Mouse (Mus musculus): ENCODE data around the gene Rimbp2.

The Rimbp2 gene

DNA sequence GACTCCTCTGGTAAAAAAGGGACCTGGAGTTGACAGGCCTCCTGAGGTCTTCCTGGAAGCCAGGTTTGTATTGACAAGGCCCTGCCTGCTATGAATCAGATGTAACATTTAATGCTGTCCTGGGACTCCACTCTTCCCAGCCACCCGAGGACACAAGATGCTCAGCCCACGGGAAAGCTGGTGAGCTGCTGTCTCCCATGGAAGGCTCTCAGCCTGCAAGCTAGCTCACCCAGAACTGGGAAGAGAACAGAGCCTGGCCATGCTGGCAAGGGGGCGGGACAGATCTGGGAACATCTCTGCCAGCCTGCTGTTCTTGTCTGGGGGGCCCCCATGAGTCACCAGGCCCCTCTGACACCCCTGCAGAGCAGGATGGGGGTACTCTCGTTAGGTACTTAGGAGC is 111.7 kb downstream of the Rimbp2 start:
- no peak for DNase-seq

DNA sequence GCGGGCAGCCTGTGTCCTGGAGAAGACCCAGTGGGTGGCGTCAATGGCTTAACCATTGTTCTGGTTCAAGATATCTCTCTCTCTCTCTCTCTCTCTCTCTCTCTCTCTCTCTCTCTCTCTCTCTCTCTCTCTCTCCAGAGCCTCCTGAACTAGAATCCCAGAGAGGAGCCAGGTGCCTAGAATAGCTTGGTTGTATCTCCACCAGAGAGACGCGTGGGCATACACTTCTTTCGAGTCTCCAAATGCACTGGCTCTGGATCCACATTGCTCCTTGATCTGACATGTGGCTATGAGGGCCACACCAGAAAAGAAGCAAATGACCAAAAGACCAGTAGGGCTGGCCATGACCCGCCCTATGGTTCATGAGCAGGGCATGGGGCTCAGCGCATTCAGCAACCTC is 116.2 kb downstream of the Rimbp2 start:
- no peak for DNase-seq

DNA sequence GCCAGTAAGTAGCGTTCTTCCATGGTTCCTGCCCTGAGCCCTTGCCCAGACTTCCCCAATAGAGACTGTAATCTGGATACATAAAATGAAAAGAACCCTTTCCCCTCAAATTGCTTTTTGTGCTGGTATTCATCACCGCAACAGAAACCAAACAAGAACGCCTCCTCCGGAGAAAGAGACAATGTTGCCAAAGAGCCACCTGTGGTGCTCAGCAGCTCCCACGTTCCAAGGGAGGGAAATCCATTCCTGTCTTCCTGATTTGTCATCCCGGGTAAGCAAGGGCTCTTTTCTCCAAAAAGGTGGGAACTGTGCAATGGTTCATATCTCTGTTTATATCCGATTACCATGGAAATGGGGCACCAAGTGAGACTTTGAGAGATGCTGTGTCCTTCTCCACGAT is 119.2 kb downstream of the Rimbp2 start:
- DNase-seq, result no peak

DNA sequence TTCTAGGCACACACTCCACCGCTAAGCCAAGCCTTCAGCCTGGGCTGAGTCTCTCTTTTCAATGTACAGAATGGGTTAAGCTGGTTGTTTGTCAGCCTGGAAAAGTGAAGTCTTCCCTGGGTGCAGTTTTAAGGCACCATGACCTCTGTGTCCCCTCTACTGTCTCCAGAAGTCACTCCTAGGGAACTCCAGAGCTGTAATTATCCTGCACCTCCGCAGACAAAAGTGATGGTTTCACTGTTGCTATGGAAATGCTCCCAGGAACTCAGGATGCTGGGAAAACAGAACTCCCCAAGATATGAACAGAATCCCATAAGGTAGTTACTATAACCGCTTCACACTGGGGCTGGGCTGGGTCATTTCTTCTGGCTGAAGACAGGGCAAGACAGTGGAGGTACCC is 130.4 kb downstream of the Rimbp2 start:
- DNase-seq, result no peak

DNA sequence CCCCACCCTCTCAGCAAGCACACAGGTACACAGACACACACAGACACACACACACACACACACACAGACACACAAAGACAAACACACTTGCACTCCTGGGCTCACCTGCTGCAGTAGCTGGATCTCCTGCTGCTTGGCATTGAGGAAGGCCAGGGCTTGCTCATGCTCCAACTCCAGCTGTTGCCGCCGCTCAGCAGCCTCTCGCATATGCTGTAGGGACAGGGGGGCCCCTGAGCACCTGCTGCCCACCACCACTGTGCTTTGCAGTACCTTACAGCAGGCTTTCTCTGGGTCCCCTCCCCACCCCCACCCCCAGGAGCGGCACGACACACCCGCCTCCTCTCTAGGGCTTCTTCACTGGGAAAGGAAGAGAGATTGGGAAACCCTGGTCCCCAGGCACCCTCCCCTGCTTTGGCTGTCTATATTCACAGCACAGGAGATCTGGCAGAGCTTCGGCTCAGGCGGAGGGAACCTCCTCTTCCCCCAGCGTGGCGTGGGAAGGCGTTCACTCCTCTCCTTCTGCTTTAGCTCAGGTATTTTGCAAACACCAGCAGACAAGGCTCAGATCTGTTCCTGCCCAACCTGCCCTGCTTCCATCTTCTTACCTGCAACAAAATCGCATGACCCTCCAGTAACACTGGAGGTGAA is 133.5 kb downstream of the Rimbp2 start:
- no peak for DNase-seq

DNA sequence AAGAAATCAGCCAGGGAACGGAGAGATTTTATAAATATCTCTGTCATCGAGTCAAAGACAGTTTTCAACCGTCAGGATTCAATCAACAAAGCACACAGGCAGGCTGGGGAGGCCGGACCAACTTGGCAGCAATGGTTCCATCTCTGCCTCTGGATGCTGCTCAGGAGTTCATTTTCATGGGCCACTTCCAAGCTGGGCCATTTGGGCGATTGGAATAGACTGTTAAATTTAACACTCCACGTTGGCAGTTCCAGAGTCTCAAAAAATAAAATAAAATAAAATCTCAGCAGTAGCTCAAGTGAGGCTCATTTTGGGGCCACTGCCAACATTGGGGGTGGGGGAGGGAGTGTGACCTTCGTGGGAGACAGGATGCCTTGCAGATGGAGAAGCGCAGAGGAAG is 137.7 kb downstream of the Rimbp2 start:
- DNase-seq, result no peak

DNA sequence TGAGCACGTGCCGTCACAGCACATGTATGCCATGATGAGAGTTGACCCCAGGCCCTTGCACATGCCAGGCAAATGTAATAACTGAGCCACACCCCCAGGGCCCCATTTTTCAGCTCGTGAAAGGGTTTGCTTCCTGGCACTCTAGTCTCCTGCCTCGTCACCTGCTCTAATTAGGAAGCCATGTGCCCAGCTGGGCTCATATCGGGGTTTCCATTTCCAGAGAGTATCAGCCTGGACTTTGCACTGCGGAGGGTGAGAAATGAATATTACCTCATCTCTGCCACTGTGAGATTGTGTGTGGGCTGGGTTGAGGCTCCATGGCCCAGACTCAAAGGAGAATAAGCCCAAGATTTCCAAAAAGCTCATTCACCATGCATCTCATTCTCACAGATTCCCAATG is 138.2 kb downstream of the Rimbp2 start:
- DNase-seq, result no peak

DNA sequence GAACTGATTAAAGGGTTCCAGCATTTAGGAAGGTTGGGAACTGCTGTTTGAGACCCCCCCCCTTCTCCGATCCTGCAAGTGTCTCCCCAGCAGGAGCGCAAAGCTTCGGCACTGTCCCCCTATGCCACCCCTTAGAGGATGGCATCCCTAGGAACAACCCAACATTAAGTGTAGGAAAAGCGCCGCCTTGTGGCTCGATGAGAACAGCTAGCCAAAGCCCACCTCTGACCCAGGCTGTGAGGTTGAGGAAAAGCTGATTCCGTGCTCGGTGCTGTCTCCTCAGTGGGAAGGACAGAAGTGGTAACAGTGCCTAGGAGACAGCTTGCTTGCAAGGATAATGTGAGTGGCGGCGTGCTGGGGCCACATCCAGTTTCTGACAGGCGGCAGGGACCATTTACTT is 140.2 kb downstream of the Rimbp2 start:
- DNase-seq, result no peak

DNA sequence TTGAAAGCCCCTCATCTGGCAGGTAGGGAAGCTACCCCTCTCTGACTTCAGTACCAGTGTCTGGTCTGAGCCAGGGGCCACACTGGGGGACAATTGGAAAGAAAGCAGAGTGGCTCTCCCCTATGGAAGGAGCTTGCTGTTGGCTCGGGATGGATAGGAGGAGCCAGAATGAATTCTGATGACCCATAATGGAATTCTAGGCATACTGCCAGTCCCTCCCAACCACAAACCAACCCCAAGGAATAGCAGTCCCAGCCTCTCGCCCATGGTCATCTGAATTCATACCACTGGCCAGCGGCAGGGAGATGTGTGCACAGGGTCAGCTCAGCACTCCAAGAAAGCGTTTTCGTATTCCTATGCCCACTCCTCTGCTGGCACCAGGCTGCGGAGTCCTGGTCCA is 141.9 kb downstream of the Rimbp2 start:
- DNase-seq, result no peak

DNA sequence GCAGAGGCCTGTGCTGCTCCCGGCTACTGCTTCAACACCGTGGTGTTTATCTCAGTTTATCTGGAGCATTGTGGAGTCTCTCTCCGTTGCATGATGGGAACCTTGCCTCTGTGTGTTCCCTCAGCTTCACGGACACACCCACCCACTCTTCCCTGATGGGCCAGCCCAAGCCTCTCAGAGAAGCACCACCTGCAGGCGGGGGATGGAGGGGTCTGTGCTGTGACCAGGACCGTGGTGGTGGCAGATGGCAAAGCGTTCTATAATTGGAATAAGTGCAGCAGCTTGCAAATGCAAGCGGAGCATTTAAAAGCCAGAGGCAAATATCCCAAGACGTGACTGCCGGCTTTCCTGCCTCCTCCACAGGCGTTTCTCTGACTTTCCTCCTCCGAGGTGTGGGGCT is 143.3 kb downstream of the Rimbp2 start:
- no peak for DNase-seq

DNA sequence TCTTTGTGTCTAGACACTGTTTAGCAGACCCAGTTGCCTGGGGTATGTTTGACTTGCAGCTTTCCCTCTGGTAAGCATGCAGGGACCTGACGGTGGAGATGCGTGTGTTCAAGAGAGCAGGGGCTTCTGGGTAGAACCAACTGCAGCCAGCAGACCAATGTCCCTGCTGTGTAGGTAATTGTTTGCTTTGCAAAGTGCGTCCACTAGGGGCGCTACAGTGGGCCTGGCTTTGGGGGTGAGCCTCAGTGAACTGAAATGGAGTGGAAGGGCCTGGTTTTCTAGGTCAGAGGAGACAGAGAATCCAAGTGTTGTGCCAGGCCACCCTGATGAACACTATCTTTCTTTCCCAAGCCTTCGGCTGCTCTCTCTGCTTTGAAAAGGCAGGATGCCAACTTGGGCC is 143.9 kb downstream of the Rimbp2 start:
- peak; percentile 9 for DNase-seq

DNA sequence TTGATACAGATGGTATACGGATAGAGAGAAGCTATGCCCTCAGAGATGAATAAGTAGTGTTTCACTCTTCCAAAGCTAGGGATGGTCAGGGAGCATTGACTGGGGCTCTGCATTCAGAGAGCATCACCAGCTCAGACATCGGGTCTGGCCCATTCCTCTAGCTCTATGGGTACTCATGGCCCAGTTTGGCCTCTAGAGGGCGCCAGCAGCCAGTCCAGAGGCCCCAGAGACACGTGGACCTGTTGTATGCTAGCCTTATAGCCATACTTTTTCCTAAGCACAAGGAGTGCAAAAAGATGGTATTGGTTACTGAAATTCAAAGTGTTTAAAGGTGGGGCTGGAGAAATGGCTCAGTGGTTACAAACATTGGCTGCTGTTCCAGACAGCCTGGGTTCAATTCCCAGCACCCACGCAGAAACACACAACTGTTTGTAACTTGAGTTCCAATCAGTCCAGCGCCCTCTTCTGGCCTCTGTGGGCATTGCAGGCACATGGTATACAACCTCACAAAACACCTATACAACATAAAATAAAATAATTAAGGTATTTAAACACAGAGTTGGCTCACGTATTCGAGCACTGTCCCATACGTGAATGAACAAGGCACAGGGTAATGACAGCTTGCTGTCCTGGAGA is 144.6 kb downstream of the Rimbp2 start:
- peak; percentile 16 for DNase-seq

DNA sequence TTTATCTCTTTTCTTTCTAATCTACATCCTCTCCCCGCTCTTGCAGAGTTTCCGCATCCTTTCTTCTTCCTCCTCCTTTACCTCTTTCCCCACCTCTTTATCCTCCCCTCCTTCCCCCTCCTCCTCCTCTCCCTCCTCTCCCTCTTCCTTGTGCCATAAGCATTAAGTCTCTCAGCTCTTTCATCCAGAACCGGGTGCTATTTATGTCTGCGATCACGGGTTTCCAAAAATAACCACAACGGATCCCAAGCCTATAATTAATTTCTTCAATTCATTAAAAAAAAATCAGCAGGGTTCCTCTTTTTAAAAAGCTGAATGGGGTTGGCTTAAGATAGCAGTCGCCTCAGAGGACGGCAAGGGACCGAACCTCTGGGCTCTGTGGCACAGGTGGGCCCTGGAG is 145.9 kb downstream of the Rimbp2 start:
- DNase-seq, result no peak

DNA sequence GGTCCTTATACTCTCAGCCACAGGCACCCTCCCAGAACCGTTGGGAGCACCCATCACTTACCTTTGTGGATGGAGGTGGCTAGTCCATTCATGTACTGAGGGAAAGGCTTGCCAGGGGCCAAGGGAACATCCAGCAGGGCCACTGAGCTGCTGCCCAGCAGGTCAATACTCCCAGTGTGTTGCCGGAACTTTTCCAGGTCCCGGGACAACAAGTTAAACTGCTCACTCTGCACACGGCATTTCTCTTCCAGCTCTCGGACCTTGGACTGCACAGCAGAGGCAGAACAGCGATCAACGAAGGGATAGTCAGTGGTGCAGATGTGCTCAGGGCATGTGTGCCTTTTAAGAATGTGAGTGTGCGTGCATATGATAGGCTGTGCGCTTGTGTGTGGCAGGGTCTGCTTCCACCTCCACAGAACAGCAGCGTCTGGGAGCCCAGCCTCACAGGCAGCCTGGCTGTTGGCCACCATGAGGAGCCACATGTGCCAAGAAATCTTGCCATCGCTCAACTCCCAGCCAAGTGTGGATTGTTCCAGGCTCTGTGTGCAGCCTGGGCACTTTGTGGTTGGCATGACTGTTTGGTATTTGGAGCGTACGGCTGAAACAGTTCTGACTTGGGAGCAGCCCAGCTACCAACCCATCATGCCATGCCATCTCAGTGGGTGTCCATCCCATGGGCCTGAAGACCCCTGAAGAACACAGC is 146.8 kb downstream of the Rimbp2 start:
- no peak for DNase-seq

DNA sequence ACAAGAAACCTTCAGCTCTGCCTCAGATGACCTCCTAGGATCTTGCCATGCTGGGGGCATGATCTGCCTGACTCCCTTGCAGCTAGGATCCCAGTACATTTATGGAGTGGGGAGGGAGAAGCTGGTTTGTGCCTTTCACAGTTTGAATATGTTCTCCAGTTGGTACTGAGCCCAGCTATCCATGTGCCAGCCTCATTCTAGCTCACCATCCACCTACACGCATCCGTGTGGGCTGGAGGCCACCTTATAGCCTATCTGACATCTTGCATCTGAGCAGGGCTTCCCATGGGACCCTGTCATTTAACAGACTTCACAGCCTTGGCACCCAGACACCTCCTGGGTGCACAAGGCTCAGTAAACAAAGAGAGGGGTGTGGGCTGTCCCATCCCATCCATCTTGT is 148.2 kb downstream of the Rimbp2 start:
- no peak for DNase-seq

DNA sequence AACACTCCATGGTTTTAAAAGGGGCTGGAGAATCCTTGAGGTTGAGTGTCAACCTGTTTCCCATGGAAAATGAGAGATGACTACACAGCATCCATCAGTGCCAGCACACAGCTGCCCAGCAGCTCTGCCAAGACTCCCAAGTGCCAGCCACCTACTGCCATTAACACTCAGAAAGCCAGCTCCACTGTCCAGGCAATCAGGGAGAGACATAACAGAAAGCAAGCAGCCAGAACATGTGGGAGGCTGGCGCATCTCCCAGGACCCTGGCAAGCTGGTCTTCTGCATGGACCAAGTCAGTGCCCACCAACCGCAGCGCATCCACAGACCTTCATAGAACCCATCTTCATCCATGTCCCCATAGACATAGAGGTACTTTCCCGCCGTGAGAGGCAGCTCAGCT is 152.7 kb downstream of the Rimbp2 start:
- no peak for DNase-seq

DNA sequence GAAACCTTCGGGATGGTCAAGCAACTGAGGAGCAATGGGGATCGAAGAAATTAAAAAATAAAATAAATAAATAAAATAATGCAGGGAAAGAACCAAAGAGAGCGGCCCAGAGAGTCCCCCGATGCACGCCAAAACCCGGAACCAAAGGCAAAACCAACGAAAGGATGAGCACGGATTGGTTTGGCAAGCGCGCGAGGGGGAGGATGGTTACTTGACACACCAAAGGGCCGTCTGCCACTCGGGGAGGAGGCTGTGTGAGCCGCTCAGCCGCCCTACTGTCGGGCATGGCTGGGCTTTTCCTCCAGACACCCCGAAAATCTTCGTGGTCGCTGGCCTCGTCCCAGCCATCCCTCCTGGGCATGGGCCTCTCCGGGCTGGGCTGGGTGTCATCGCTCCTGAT is 171.7 kb downstream of the Rimbp2 start:
- DNase-seq, result no peak

DNA sequence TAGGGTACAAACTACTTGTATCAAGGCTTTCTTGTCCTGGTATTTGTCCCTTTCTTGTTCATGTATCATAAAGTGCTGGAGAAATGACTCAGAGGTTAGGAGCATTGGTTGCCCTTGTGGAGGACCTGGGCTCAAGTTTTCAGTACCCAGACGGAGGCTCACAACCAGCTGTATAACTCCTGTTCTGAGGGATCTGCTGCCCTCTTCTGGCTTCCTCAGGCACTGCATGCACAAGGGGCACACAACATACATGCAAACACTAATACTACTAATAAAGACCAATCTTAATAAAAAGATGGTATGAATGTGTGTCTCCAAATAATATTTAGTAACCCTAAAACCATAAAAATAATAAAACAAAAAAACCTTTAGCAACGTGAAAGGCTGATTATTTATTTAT is 176.9 kb downstream of the Rimbp2 start:
- no peak for DNase-seq

DNA sequence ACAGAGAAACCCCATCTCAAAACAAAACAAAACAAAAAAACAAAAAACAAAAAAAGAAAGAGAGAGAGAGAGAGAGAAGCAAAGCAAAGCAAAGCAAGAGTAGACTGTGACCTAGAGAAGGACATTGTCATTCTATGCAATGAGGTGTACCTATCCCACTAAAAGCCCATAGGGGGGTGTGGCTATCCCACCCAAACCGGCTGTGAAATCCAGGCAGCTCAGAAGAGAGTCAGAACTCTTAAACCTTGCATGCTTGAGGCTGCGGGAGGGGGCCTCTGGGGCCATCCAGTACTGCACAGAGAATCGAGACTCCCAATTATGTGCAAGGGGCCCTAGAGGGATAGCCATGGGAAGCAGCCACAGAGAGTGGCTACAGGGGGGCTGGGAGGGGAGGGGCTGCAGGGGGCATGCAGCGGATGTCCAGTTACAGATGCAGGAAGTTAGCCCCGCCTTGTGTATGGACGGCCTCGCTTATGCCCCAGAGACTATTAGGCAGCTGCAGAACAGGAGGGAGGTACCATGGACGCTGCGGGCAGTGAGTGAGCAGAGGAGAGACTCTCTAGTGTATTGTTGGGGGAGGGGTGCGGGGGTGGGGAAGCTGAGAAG is 184.2 kb downstream of the Rimbp2 start:
- DNase-seq, result no peak

DNA sequence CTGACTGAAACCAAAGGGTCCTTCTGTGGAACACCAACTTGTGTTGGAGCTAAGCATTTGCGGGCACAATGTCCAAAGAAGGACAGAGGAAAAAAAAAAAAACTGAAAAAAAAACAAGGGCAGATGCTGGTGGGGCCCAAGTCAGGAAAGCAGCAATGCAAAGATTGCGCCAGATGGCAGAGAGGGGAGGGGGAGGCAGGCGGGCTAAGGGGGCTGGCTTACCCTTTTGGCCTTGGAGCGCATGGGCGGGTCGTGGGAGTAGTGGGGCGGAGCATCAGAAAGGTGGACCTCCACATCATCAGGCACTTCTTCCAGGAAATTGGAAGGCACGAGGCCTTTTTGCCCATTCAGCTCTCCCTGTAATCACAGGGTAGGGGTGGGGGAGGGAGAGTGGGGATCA is 192.2 kb downstream of the Rimbp2 start:
- DNase-seq, result no peak

DNA sequence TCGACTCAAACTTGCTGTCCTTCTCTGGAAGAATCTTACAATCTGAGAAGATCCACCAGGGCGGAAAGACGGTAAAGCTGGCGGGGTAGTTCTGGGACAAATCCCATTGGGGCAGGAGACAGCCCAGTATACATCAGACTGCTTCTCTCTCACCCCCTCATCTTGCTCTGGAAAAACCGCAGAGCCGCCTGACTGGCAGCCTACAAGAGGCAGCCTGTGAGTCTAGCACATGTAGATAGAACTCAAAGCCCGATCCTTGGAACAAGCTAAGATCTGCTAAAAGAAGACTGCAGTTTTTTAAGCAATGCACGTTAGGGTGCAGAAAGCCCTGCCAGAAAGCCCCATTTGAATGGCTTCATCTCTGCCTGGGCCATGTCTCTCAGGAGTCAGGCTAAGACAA is 207.0 kb downstream of the Rimbp2 start:
- DNase-seq, result no peak

DNA sequence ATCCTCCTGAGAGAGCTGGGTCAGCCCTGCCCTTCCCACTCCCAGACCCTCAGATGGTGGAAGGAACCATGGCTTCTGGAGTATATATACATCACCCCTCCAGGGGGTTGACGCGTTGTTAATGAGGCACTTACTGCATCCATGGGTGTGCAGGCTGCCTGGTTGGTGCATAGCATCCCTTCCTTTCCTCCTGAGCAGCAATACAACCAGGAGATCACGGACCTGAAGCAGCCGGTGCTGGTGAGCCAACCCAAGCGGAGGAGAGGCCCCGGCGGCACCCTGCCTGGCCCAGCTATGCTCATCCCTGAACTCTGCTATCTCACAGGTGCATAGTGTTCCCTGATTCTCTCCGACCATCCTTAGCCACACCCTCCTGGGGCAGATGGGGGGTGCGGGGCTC is 208.1 kb downstream of the Rimbp2 start:
- no peak for DNase-seq

DNA sequence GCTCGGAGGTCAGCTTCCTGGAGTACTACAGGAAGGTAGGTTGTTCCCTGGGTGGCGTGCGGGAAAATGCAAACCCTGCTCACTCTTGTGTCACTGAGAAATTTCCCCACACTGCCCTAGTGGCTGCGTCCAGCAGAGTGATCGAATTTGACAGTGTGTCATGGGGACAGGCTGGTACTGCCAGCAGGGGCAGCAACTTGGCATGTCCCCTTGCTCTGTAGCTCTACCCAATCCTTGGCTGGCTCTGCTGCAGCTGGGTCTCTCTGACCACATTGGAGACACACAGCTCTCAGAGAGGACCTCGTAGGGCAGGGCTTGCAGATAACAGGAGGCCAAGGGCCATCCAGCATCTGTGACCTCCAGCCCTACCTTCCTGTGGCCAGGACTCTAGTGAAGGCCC is 208.9 kb downstream of the Rimbp2 start:
- no peak for DNase-seq

DNA sequence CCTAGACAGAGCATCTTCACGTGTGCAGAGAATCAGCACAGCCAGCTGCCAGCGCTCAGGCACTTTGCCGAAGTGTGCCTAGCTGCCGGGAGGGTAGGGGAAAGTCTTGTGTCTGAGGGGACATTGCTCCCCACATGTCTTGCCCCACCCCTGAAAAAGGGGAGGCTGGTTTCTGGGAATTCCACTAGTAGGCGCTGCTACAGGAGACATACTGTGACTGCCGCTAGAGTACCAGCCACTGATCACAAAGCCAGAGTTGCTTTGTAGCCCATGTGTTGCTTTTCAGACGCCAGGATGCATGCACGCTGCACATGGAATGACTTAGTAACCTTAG is 213.5 kb downstream of the Rimbp2 start:
- DNase-seq, result no peak
